Mouse (Mus musculus) heart, adult 10 weeks (tissue): Measurements from ENCODE around the gene Lrrc3c. TPM values are rescaled to one million over a fixed set of nuclear protein-coding genes. Genes with fewer than 3 reads are reported as not detected.

Source experiments
- polyA plus RNA-seq: library from polyadenylated mRNA; stranded (reverse); fragments of 350-450 nt; fragmentation: Illumina TruSeq; extraction: RNeasy Lipid Tissue Mini Kit (QIAGEN cat#74804); gene quantifications from one replicate; pipeline ENCODE4 v1.2.3, GENCODE M21; 2014; ENCODE audit warnings: low read depth, low replicate concordance

The Lrrc3c gene
- polyA plus RNA-seq: not detected

GRCm38 (mm10) chr11:98597991-98598390, at the start of gene Lrrc3c:
Gene Lrrc3c (plus strand): TSS chr11:98598291.

GRCm38 (mm10) chr11:98550975-98551828, 46.9 kb upstream of the Lrrc3c start, which contains the start of gene Zpbp2:
Gene Zpbp2 (plus strand): TSS chr11:98551097.

GRCm38 (mm10) chr11:98586892-98587563, 11.1 kb upstream of the Lrrc3c start, which contains the start of gene Ormdl3:
Gene Ormdl3 (minus strand): TSS chr11:98587368.

GRCm38 (mm10) chr11:98625611-98626410, 27.7 kb downstream of the Lrrc3c start, which contains the start of the genes Gm12355 and Gsdma3:
Gene Gm12355 (minus strand): TSS chr11:98625661.
Gene Gsdma3 (plus strand): TSS chr11:98626360.

DNA sequence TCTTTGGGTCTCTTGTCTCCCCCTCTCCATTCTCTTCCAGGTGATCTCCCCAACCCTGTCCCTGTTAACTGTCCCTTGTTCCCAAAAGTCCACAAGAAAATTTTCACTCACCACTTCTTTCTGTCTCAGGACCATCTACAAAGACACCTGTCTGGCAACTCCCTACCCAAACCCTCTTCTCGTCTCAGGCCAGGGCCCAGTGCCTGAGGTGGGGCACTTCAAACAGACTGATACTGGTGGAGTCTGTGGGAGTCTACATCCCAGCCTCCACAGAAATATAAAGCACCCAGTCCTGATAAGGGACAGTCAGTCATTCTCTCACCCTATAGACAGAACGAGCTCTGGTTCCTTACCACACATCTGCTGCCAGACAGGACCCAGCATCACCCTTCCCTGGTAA, 48.4 kb downstream of the Lrrc3c start, which contains the start of gene Gsdma2:
Gsdma2 (plus strand) TSS at position 301 of the 400 bp plus-strand sequence.

Other genes starting within 250 kb of the Lrrc3c start
- 10.0 TPM for gene Ppp1r1b, start 249.9 kb upstream of the Lrrc3c start, polyA plus RNA-seq
- 28.4 TPM for gene Stard3, start 239.9 kb upstream of the Lrrc3c start, polyA plus RNA-seq
- gene Tcap, start 214.5 kb upstream of the Lrrc3c start, polyA plus RNA-seq: 1,455 TPM
- 1.9 TPM for gene Pnmt, start 211.8 kb upstream of the Lrrc3c start, polyA plus RNA-seq
- 10.7 TPM for gene Pgap3, start 197.8 kb upstream of the Lrrc3c start, polyA plus RNA-seq
- gene Erbb2, start 185.8 kb upstream of the Lrrc3c start, polyA plus RNA-seq: 5.2 TPM
- 87.1 TPM for gene Mien1, start 159.3 kb upstream of the Lrrc3c start, polyA plus RNA-seq
- gene Grb7, start 151.9 kb upstream of the Lrrc3c start, polyA plus RNA-seq: not detected
- 0.24 TPM for gene Ikzf3, start 52.3 kb upstream of the Lrrc3c start, polyA plus RNA-seq
- not detected for gene Zpbp2, start 47.2 kb upstream of the Lrrc3c start, polyA plus RNA-seq
- gene Ormdl3, start 10.9 kb upstream of the Lrrc3c start, polyA plus RNA-seq: 55.4 TPM
- gene Gm12355, start 27.4 kb downstream of the Lrrc3c start, polyA plus RNA-seq: not detected
- gene Gsdma3, start 28.1 kb downstream of the Lrrc3c start, polyA plus RNA-seq: not detected
- gene Gsdma2, start 48.5 kb downstream of the Lrrc3c start, polyA plus RNA-seq: not detected
- not detected for gene Gsdma, start 66.1 kb downstream of the Lrrc3c start, polyA plus RNA-seq
- 106 TPM for gene Psmd3, start 84.3 kb downstream of the Lrrc3c start, polyA plus RNA-seq
- not detected for gene Csf3, start 103.0 kb downstream of the Lrrc3c start, polyA plus RNA-seq
- gene Med24, start 131.1 kb downstream of the Lrrc3c start, polyA plus RNA-seq: 37.3 TPM
- gene Thra, start 142.3 kb downstream of the Lrrc3c start, polyA plus RNA-seq: 99.6 TPM
- gene Nr1d1, start 177.0 kb downstream of the Lrrc3c start, polyA plus RNA-seq: 43.3 TPM
- 72.5 TPM for gene Msl1, start 197.2 kb downstream of the Lrrc3c start, polyA plus RNA-seq
- gene Casc3, start 206.6 kb downstream of the Lrrc3c start, polyA plus RNA-seq: 20.0 TPM
- gene Rapgefl1, start 238.5 kb downstream of the Lrrc3c start, polyA plus RNA-seq: 2.1 TPM